Mouse (Mus musculus): Measurements from ENCODE around the gene Dap3. TPM values are rescaled to one million over a fixed set of nuclear protein-coding genes. Genes with fewer than 3 reads are reported as not detected.

Gene Dap3
- polyA plus RNA-seq (2021; fragmentation: Nextera tagmentation), result 98.6 and 110 TPM in 2 replicates
- long read RNA-seq, experiment 1, full-length matches to known transcripts, result 363 of 425 reads
- long read RNA-seq, experiment 1, partial matches to known transcripts, result 7 of 425 reads
- long read RNA-seq, experiment 1, other reads (novel, unspliced or antisense), result 55 of 425 reads
- long read RNA-seq, experiment 2, full-length matches to known transcripts, result 90 of 117 reads
- long read RNA-seq, experiment 2, partial matches to known transcripts, result 19 of 117 reads
- long read RNA-seq, experiment 2, other reads (novel, unspliced or antisense), result 8 of 117 reads

GRCm38 (mm10) chr3:88950576-88951326 is at the start of gene Dap3, which contains the start of gene Ash1l:
Gene Dap3, minus strand, starts transcription at chr3:88951181.
Gene Ash1l, plus strand, starts transcription at chr3:88950622.

GRCm38 (mm10) chr3:88913511-88914383 is 37.2 kb downstream of the Dap3 start, which contains the start of gene Msto1:
Gene Msto1, minus strand, starts transcription at chr3:88913999.

Other genes with a start within 250 kb of the Dap3 start
- gene Rit1, start 234.3 kb downstream of the Dap3 start, polyA plus RNA-seq (2021; fragmentation: Nextera tagmentation), result 55.4 and 59.7 TPM in 2 replicates
- gene Syt11, start 176.0 kb downstream of the Dap3 start, polyA plus RNA-seq (2021; fragmentation: Nextera tagmentation), result 266 and 273 TPM in 2 replicates
- gene Gon4l, start 116.0 kb downstream of the Dap3 start, polyA plus RNA-seq (2021; fragmentation: Nextera tagmentation), result 4.7 and 5.8 TPM in 2 replicates
- gene Msto1, start 37.2 kb downstream of the Dap3 start, polyA plus RNA-seq (2021; fragmentation: Nextera tagmentation), result 18.8 and 21.4 TPM in 2 replicates
- 7.1 and 9.1 TPM in 2 replicates for gene Ash1l, start 559 bp downstream of the Dap3 start, polyA plus RNA-seq (2021; fragmentation: Nextera tagmentation)
- gene Rusc1, start 142.1 kb upstream of the Dap3 start, polyA plus RNA-seq (2021; fragmentation: Nextera tagmentation), result 47.9 and 79.6 TPM in 2 replicates
- 0.10 TPM in 1 of 2 replicates, not detected in the other for gene Gm43738, start 149.9 kb upstream of the Dap3 start, polyA plus RNA-seq (2021; fragmentation: Nextera tagmentation)
- gene Fdps, start 150.8 kb upstream of the Dap3 start, polyA plus RNA-seq (2021; fragmentation: Nextera tagmentation), result 156 and 192 TPM in 2 replicates
- gene Pklr, start 185.0 kb upstream of the Dap3 start, polyA plus RNA-seq (2021; fragmentation: Nextera tagmentation), result not detected in 2 replicates
- gene Hcn3, start 209.0 kb upstream of the Dap3 start, polyA plus RNA-seq (2021; fragmentation: Nextera tagmentation), result 2.2 and 5.2 TPM in 2 replicates
- gene Clk2, start 213.6 kb upstream of the Dap3 start, polyA plus RNA-seq (2021; fragmentation: Nextera tagmentation), result 3.0 and 3.7 TPM in 2 replicates
- 65.4 and 69.8 TPM in 2 replicates for gene Scamp3, start 226.3 kb upstream of the Dap3 start, polyA plus RNA-seq (2021; fragmentation: Nextera tagmentation)
- 8.2 and 15.5 TPM in 2 replicates for gene Fam189b, start 232.0 kb upstream of the Dap3 start, polyA plus RNA-seq (2021; fragmentation: Nextera tagmentation)